Mouse (Mus musculus): ENCODE data around the gene Tecta. TPM values are rescaled to one million over a fixed set of nuclear protein-coding genes. Genes with fewer than 3 reads are reported as not detected.

Gene Tecta
- total RNA-seq, 1 experiment from 2014 or later: not detected

DNA sequence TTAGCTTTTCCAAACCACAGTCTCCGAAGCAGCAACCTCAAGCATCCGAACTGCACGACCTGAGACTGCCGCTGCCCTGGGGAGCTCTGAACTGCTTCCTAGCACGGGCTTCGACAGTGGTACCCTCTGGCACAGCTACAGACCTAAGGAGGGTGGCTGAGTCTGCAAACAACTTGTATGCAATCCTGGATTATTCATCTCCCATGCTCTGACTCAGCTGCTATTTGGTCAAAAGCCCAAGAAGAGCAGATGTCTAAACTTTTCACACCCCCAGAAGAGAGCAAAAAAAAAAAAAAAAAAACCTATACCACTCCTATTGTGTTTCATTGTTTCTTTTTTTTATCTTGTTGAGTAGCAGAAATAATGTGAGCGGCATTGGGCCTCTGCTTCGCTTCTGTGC, 5.4 kb downstream of the Tecta start:
- no peak for ATAC-seq (ENCODE audit: extremely low read depth, insufficient number of reproducible peaks, low FRiP score, poor library complexity, severe bottlenecking)

DNA sequence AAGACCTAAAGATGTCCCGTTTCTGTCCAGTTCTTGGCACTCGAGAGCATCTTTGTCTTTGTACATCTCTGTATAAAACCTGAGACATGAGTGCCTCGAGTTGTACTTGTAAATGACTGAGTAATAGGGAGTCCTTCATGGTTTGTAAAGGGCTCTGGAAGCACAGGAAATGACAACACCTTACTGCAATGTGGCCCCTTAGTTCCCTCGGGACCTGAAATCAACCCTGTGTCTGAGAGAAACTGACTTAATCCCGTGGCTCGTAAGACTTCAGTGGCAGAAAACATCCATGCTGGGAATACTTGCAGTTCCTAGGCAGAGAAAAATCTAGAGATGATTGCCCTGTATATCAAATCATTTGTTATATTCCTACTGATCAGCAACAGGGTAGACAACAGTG, 6.8 kb downstream of the Tecta start:
- no peak for ATAC-seq (ENCODE audit: extremely low read depth, insufficient number of reproducible peaks, low FRiP score, poor library complexity, severe bottlenecking)

DNA sequence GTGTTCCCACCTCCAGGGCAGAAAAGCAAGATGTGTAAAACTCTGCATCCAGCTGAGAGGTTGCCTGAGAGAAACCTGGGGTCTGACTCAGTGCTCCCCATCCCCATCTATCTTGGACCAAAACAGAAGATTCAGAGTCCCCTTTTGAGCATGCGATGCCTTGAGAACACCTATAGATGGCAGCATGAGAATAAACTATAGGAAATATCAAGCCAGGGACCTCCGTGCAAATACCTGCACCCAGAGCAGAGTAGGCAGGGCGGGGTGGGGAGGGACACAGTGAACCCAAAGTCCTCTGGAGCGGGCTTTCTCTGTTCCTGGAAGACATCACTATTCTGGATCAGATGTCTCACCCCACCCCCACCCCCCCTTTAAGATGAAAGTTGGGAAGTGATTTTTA, 11.2 kb downstream of the Tecta start:
- no peak for ATAC-seq (ENCODE audit: extremely low read depth, insufficient number of reproducible peaks, low FRiP score, poor library complexity, severe bottlenecking)

DNA sequence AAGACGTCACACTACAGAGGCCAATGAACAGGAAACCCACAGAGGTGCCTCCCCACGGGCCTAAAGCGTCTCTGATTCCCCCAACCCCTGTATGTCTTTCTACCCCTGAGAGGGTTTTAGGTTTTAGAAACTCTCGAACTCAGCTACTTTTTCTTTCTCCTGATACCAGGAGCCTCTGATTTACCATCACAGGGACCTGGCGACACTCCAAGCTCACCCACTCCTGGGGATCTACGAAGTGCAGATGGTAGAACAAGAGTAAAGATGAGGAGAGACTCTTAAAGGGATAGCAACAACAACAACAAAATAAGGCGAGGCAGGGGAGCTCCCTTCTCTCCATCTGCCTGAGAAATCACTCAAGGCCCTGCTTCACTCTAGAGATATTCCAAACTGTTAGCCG, 12.7 kb downstream of the Tecta start:
- ATAC-seq (ENCODE audit: extremely low read depth, insufficient number of reproducible peaks, low FRiP score, poor library complexity, severe bottlenecking): no peak

DNA sequence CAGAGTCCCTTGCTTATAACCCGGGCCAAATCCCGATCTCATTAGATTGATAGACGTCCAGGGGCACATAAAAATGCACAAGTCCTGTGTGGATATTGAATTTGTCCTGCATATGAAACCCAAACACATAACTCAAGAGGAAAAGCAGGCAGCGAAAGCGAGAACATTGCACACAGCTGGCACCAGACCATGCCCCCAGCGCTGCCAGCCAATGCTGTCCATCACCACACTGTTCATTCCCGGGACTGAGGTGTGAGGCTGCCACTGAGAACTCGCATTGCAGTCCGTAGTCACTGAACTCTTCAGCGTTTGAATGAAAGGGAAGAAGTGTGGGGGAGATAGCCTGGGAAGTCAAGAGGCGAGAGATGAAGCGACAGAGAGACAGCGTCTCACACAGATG, 14.1 kb downstream of the Tecta start:
- no peak for ATAC-seq (ENCODE audit: extremely low read depth, insufficient number of reproducible peaks, low FRiP score, poor library complexity, severe bottlenecking)

DNA sequence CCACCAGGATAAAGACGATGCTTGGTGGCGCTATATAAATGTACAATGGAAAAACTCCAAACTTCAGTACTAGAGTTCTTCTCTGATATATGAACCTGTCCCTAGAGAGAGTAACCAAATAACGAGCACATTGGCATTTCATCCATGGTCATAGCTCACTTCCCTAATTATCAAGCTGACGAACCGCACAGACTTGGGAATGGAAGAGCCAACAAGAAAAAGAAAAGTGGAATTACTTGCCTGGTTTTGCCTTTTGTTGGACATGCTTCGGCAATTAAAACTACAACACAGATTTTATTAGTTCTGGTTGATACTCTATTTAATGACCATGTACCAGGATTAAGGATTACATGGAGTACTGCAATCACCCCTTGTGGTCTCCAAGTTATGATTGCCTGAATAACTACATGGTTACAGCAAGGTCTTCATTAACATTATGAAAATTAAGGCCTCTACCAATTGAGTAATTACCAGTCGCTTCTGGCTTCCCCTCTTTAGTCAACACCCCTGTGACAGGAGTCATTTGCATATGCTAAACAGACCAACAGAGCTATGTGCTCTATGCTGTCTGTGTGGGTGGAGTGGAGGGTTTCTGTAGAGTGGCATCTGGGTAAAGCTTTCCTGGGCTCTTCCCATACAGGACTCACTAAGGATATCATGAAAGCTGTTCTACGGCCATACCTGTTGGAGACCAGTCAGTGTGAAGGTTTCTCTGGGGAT, 16.9 kb downstream of the Tecta start:
- ATAC-seq (ENCODE audit: extremely low read depth, insufficient number of reproducible peaks, low FRiP score, poor library complexity, severe bottlenecking): no peak

DNA sequence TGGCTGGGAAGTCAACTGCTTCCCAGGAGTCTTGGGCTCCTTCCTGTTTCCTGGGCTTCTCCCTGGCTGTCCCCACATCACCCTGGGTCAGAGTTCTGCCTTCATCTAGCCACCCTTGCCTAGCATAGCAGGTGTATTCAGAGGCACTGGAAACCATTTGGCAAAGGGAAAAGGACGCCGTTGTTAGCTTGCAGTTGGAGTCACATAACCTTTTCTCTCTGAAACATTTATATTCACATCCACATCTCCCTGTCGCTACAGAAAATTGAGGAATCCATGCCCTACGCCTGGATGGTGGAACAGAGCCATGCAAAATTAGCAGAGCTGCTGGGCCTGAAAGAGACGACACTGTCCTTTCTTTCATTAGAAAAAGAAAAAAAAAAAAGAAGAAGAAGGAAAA, 17.7 kb downstream of the Tecta start:
- ATAC-seq (ENCODE audit: extremely low read depth, insufficient number of reproducible peaks, low FRiP score, poor library complexity, severe bottlenecking): no peak

DNA sequence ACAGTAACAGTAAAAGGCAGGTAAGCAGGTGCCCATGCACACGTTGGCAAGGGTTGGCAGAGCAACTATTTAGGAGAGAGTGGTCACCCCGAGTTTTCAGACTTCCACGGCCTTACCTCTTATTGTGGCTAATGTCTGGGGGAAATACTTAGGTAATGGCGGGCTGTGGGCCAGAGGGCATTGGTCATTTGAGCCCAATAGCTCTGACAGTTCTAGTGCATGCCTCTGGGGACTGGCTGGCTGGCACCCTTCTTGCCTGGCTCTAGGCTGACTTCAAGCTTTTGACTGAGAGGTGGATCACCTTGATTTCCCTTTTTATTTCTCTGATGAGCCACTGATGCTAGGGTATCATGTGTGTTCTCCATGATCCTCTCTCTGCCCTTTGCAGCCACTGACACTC, 21.7 kb downstream of the Tecta start:
- ATAC-seq (ENCODE audit: extremely low read depth, insufficient number of reproducible peaks, low FRiP score, poor library complexity, severe bottlenecking): no peak

DNA sequence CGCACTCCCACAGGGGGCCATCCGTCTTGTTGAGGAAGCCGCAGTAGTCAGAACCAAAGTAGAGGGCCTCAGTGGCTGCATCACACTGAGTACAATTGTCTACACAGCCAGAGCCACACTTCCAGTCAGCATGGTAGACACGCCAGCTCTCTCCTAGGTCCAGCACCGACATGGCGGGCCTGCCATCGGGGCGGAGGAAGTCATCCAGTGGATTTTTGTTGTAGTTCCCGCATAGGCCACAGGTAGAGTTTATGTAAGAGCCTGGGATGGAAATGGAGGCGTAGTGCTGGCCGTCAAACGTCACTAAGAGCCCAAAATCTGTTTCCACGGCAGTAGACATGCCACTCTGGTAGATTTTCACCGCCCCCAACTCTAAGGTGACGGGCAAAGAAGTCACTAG, 22.1 kb downstream of the Tecta start:
- no peak for ATAC-seq (ENCODE audit: extremely low read depth, insufficient number of reproducible peaks, low FRiP score, poor library complexity, severe bottlenecking)

DNA sequence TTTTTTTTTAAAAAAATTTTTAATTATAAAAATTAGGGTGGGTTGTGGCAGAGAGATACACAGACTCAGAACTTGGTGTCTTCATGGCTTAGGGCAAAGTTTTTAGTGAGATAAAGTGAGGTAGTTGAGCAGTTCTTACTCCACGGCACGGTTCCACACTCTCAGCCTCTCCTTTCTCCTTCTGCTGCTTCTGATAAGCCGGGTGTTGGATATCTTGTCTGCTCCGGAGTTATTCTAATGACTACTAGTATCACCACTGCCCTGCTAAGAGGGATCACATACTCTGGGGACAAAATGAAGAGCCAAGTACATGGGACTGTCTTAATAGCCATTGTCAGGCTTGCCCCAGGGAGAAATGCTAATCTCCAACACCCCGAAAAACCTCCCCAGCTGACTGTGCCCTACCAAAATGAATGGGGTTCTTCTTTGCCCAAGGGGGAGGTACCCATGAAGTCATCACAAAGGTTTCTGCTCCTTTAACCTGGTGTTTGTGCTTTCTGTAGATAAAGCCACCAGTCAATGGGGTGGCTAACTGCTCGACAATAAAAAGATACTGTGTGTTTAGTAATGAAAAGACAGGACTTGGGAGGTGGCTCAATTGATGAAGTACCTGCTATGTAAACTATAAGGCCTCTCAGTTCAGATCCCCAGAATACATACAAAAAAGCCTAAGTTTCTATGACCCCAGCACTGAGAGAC, 27.9 kb downstream of the Tecta start:
- ATAC-seq (ENCODE audit: extremely low read depth, insufficient number of reproducible peaks, low FRiP score, poor library complexity, severe bottlenecking): no peak

DNA sequence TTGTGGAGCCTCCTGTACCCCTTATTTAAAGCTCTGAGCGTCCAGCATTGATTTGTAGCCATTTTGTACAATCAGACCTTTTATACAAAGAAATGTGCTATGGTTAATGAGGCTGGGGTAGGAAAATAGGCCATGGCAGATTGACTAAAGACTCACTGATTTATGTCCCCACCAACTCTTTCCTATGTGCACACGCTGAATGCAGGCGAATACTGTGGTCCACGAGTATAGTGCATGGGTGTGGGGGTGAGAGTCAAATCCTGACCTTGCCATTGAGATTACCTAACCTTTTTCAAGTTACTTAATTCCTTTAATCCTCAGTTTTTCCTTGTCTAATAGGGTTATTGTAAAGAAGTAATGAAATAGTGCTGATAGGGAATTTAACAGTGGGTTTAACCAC, 42.1 kb downstream of the Tecta start:
- no peak for ATAC-seq (ENCODE audit: extremely low read depth, insufficient number of reproducible peaks, low FRiP score, poor library complexity, severe bottlenecking)

DNA sequence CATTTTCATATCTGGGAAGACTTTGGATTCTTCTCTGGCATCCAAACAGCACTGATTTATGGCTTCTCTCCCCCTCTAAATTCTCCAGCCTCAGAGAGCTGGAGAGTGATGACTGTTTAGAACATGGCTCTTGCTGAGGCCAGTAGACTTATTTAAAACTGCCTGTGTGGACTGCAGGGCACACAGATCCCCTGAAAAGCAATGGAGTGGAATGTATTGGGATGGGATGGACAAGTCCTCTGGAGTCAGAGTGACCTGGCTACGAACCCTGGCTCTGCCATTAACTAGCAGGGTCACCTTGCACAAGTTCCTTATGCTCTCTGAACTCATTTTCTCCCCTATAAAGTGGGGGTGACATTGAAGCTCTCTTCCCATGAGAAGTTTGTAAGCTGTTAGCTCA, 44.9 kb downstream of the Tecta start:
- ATAC-seq (ENCODE audit: extremely low read depth, insufficient number of reproducible peaks, low FRiP score, poor library complexity, severe bottlenecking): no peak

DNA sequence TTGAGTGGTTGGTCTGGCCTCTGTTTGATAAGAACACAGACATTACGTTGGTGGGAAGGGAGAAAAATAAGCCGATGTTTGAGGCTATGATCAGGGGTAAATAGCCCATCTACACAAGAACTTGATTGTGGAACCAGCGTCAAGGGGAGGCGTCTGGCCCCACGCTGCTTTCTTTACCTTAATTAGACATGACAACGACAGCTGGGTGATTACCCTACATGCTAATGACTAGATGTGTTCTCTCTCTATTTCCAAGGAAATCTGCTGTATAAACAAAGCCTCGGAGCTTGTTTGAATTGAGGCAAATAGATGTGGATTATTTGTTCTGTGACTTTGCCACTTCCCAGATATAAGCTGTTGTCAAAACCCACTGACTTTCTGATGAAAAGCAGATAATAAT, 49.9 kb downstream of the Tecta start:
- ATAC-seq (ENCODE audit: extremely low read depth, insufficient number of reproducible peaks, low FRiP score, poor library complexity, severe bottlenecking): no peak

DNA sequence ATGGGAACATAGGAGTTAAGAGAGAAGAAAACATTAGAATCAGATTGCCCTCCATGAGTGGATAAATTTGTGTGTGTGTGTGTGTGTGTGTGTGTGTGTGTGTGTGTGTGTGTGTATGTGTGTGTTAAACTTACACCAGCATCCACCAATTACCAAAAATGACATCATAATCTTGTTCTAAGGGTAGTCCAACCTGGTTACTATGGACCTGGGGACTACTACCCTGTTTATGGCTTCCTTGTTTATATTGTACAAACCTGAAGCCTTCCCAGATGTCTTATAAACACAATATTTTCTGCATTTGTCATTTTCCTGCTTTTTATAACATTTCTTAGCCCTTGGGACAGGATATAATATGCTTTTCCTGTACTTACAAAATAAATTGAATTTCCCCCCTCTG, 53.4 kb downstream of the Tecta start:
- no peak for ATAC-seq (ENCODE audit: extremely low read depth, insufficient number of reproducible peaks, low FRiP score, poor library complexity, severe bottlenecking)

DNA sequence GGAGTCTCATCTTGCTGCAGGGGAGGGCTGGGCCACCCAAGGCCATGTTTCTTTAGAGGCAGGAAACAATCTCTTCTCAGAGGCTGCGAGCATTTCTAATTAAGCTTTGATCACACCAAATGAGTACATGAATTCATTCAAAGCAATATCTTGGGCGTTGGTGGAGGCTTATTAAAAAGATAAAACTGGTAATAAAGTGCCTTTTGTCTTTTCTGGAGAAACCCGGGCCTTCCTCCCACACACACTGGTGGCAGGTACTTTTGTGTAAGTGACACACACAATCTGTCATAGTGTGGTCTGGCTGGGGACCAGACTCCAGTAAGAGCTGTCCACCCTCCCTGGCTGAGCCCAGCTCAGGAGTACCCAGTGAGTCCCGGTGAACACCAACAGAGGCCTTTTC, 60.6 kb downstream of the Tecta start:
- no peak for ATAC-seq (ENCODE audit: extremely low read depth, insufficient number of reproducible peaks, low FRiP score, poor library complexity, severe bottlenecking)

DNA sequence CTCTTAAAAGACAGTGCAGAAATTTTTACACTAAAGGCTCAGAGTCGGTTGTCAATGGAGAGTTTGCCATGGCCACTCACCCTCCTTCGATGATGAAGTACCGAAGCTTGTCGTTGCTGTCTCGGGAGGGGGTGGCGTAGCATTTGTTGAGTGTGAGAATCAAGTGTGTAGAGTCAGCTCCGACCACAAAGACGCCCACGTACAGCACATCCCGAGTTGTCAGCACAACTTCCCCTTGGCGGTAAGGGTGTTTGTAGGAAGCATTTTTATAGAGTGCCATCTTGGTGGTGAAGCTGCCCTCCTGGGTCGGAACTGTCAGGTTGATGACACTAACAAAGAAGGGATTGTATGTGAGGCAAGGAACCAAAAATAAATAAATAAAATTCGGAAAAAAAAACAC, 62.7 kb downstream of the Tecta start:
- ATAC-seq (ENCODE audit: extremely low read depth, insufficient number of reproducible peaks, low FRiP score, poor library complexity, severe bottlenecking): no peak

DNA sequence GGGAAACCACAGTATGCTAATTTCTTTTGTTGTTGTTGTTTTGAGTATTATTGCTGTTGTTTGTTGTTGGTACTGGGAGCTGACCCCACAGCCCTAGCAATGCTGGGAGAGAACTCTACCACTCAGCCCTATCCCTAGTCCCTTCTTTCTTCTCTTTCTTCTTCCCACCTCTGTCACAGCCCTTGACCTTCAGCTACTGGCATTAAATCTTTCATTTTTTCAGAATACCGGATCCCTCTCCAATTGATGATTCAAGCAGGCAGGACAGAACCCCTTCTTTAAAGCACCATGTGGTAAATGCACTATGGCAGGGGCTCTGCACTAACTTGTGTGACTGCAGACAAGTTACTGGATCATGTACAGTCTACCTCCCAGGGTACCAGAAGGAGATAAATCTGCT, 63.2 kb downstream of the Tecta start:
- ATAC-seq (ENCODE audit: extremely low read depth, insufficient number of reproducible peaks, low FRiP score, poor library complexity, severe bottlenecking): no peak

DNA sequence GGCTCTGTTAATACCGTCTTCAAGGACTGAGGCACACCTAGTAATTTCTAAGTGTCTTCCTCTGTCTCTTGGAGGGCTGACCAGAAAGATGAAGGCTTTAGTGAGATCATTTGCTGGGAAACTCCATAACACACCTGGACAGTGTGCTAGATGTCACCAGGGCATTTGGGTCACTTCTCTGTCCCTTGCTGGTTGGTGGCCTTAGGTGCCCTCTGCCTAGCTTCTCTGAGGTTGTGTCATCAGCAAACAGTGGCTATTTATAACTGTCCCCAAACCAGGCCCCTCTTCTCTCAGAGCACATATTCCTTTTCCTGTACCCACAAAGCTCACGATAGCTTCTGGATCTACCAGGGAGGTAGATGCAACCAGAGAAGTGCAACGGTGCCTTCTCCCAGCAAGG, 64.8 kb downstream of the Tecta start:
- ATAC-seq (ENCODE audit: extremely low read depth, insufficient number of reproducible peaks, low FRiP score, poor library complexity, severe bottlenecking): no peak

DNA sequence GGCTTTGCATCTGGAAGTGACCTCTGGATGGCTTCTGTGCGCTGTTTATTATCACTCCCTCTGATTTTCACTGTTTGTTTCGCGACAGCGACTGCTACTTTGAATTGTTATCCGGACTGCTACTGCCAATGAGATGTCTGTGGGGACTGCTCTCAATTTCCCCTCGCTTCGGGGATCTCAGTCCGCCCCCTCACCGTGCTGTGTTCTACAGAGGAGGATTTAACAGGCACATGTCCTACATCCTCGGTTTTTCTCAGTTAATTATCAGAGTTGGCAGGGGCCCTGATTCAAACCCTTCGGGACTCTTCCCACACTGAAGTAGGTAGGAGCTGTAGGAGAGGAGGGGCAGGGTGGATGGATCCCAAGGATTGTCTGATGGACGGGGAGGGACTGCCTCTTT, 67.0 kb downstream of the Tecta start:
- no peak for ATAC-seq (ENCODE audit: extremely low read depth, insufficient number of reproducible peaks, low FRiP score, poor library complexity, severe bottlenecking)

DNA sequence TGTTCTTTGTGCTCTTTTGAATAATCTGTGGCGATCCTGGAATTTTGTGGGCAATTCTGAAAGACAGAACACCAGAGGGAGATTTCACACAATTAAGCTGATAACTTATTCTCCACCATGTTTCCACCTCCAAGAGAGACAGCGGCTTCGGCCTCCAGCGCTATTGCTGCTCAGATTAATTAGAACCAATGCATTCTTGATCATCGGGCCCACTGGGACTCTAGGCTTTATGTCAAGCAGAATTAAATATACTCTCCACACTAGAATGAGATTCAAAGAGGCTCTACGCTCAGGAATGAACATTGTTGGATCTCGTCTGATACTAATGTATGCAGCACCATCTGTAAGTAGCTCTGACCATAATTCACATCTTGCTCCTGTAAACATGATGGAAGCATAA, 68.4 kb downstream of the Tecta start:
- no peak for ATAC-seq (ENCODE audit: extremely low read depth, insufficient number of reproducible peaks, low FRiP score, poor library complexity, severe bottlenecking)

DNA sequence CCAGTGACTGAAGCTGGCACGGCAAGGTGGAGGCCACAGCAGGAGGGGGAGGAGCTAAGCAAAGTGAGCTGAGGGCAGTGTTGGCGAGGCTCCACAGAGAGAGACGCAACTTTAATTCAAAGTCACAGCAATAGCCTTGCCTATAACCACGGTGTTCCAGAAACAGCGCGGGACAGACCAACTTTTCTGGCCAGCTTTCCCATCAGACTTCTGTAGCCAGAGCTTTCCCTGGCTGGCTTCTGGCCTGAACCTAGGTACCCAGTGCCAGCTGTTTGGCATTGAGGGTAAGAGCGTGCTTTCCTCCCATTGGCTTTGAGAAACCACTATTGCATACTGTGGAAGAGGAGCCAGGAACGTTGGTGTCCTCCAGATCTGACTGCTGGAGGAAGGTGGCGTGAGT, 70.0 kb downstream of the Tecta start:
- no peak for ATAC-seq (ENCODE audit: extremely low read depth, insufficient number of reproducible peaks, low FRiP score, poor library complexity, severe bottlenecking)

Measured in neutrophil, adult 5-6 weeks (primary cell).